Mouse (Mus musculus) cerebellum, adult 2 months (tissue): ENCODE data around the gene Sbf2.

Experiments
- CTCF ChIP-seq: fragments of 200-500 bp; IDR thresholded peaks from 2 replicates; pipeline ENCODE4 v1.5.1; 2011; ENCODE audit warnings: low read depth, mild to moderate bottlenecking, control low read depth, low read length, moderate library complexity, borderline replicate concordance; ENCODE audit not compliant: insufficient read depth
- POLR2A ChIP-seq: fragments of 200-500 bp; IDR thresholded peaks from 2 replicates; pipeline ENCODE4 v1.6.1; 2011; ENCODE audit warnings: low read length, control low read depth, borderline replicate concordance; ENCODE audit not compliant: insufficient read depth

- TF ChIP-seq CTCF (no peak), POLR2A (no peak)
Measured at GRCm38 (mm10) chr7:110627099-110627482, 12.4 kb upstream of the Sbf2 start.
